In the genomic region with DNA sequence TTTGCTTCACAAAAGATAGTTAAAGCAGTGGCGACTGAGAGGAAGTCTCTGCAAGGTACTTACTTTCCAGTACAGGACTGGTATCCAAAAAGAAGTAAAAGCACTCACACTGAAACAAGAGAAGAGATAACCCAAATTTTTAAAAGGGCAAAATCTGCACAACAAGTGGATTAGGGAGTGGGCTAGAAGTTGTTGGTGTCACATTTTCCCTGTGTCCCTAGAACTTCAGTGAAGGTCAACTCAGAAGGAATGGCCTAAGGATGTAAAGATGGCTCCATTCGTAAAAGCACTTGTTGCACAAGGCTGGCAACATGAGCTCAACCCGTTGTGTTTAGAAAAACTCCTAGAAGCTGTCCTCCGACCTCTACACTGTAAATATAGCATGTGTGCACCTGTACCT, we compare ENCODE assay signal across 15 mouse cellular contexts.
"Had no signal": no experiment of that assay in that cellular context is flagged by ENCODE, and none has a peak within 500 bp of the region (broad histone marks: within the 10 kb centered on the region; RNA-seq: fewer than 3 reads in every experiment).

No protein-coding gene starts in this region.

- DNase-seq: retina, postnatal 1 day; right cerebral cortex, adult 18-20 months; right cerebral cortex, postnatal 14 days; right cerebral cortex, postnatal 25 days; right cerebral cortex, postnatal 4 days; spleen, adult 18-20 months; thymus, adult 18-20 months; thymus, adult 2 months; thymus, postnatal 14 days; thymus, postnatal 25 days; thymus, postnatal 36 days; thymus, postnatal 4 days had no signal

- H3K4me1 ChIP-seq: neural tube, embryonic 15.5 days; stomach, embryonic 15.5 days had no signal

- H3K36me3 ChIP-seq: neural tube, embryonic 15.5 days; stomach, embryonic 15.5 days had no signal

- H3K27me3 ChIP-seq: neural tube, embryonic 15.5 days; stomach, embryonic 15.5 days had no signal

- H3K4me3 ChIP-seq: neural tube, embryonic 15.5 days; stomach, embryonic 15.5 days had no signal

- H3K27ac ChIP-seq: neural tube, embryonic 15.5 days; stomach, embryonic 15.5 days; stomach, postnatal 0 days had no signal

- H3K4me2 ChIP-seq: neural tube, embryonic 15.5 days; stomach, embryonic 15.5 days had no signal

- H3K9me3 ChIP-seq: neural tube, embryonic 15.5 days; stomach, embryonic 15.5 days had no signal

- H3K9ac ChIP-seq: neural tube, embryonic 15.5 days; stomach, embryonic 15.5 days had no signal
